Mouse (Mus musculus) left cerebral cortex, postnatal 14 days (tissue): ENCODE results near the gene Chrna7. TPM values are rescaled to one million over a fixed set of nuclear protein-coding genes. Genes with fewer than 3 reads are reported as not detected.

Source experiments
- DNase-seq, 2 experiments: peaks; one replicate each; pipeline ENCODE4 v3.0.0; 2021 to 2022; ENCODE audit warnings: low spot score in 2 of 2, mixed read lengths in 1 of 2
- intact Hi-C: fragments of 180-260 bp; cut with DNase I; formaldehyde crosslinking; loops from one replicate; pipeline ENCODE4 v1.15.1; 2025
- total RNA-seq, 2 experiments: library from RNA; stranded (reverse); gene quantifications; 2 replicates each; pipeline ENCODE4 v1.2.3; 2021

Chrna7 gene
- total RNA-seq, 2 experiments from 2014 or later, result 27.0 to 27.3 TPM

DNA sequence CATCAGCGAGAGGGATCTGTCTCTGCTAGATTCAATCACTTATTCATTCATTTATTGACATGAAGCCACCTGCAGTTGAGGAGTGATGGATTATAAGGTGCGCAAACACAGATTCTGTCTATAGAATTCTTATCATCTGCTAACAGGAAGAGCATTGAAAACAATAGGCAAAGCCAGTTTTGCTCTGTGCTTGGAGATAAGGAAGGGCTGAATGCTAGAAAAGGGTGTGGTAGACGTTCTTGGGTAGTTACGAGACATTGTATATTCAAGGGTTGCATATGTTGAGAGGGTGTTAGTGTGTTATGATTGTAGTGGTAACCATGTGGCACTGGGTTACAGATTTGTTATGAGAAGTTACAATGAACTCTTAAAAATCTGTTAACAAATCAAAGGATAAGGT lies 103.0 kb downstream of the Chrna7 start:
- no peak for DNase-seq
- intact Hi-C loops, result no loop called here

DNA sequence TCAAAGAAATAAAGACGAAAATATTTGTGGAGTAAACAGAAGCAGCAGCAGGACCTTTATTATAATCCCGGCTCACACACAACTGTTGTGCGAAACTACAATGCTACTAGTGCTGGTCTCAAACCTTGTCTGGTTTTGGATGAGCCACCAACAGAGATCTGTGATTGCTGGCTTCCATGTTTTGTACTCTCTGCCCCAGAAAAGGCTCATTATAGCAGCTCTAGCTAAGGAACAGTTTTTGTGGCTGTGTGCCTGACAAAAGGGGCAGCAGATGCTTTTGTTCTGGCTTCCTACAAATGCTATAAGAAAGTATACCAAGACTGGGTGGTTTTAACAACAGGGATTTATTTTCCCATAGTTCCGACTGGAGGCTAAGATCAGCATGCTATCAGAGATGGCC lies 126.4 kb downstream of the Chrna7 start:
- intact Hi-C loops, result no loop called here
- peak; percentile 7 to 28 for DNase-seq

DNA sequence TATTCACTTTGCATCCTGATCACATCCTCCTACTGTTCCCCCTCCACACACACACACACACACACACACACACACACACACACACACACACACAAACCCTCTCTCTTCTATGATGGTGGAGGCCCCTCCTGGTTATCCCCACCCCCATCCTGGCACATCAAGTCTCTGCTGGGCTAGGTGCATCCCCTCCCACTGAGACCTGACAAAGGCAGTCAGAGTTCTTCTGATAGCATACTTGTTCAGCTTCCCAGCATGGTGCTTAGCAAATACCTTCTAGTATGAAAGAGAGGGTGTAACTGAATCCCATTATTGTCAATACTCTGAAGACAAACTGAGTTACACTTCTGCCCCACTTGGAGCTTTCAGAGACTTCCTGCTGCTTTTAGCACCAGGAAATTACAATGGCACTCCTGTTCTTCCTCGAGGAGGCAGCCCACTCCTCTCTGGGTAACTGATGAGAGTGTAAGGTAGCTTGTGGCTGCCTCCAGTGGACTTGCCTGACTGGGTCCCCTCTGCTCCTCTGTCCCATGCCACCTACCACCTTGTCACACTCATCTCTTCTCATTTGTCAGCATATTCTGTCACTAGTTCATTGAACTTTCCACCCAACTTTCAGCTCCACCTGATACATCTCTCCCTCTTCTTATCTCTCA lies 127.9 kb downstream of the Chrna7 start:
- intact Hi-C loops, result no loop called here
- DNase-seq, result no peak

DNA sequence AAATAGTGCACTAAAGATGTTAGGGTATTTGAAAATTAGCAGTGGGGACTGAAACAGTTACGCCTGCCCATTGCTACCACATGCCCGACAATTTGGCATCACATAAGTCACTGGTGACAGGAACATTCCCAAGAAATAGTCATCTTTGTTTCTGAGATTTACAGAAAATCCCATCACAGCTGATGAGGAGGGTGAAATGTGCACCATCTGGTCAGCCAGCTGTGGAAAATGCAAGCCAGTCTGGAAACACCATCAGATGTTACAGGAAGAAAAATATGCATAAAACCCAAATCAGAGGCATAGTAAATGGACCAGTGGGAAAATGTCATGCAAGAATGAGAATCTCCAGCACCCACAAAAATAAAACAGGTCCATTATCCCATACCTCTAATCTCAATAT lies 151.4 kb downstream of the Chrna7 start:
- DNase-seq, result peak in 1 of 2 experiments; percentile 6
- intact Hi-C loops, result no loop called here

Other genes with a start within 250 kb of the Chrna7 start
- gene Otud7a, start 232.2 kb upstream of the Chrna7 start, total RNA-seq, result 10 to 100 TPM; 72.7 to 78.9 TPM